Mouse (Mus musculus): ENCODE measurements around the gene 4933430I17Rik. TPM values are rescaled to one million over a fixed set of nuclear protein-coding genes. Genes with fewer than 3 reads are reported as not detected.
"Not testable (repeated sequence)": the region's sequence is repeated elsewhere in the genome, so short reads cannot be mapped to it uniquely, and the experiment has no call there.

4933430I17Rik gene
- polyA plus RNA-seq, 1 experiment from 2014 or later, result 0.20 TPM

DNA sequence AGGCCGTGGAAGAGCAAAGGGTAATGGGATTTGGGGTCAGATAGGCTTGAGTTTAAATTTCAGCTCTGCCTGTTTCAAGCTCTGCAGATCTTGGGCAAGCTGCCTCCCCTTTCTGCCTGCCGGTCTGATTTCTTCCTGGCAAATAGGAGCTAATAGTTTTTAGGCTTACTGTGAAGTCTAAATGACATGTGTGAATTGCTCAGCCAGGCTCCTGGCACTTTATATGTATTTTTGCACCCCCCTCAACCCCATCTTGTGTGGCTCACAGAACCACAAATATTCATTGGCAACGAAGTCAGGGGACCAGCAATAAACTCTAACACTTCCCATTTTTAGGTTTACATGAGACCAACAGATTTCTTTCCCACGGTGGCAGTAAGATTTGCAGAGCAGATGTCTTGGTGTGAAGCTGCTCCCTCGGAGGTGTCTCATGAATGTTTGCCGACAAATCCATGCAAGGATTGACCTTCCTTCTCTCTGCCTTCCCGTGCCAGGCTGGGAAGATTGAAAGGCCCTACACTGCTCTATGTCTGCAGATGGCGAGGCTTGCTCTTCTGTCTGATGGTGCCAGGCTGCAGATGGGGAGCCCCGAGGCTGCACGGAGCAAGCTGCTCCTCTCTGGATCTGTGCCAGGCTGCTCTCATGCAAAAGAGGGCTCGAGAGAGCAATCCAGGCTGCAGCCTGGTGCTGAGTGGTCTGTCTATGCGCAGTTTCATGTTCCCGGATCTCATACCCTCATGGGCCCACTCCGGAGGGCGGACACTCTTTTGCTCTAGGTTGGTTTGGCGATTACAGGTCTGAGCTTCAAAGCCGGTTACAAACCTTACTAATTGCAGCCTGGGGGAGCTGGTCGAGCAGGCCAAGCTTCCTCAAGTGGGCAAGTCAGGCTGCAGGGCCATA, 57.4 kb downstream of the 4933430I17Rik start:
- Histone ChIP-seq H3K27ac (no peak overlapping the region), H3K9ac (0 out of 2 replicates have a peak overlapping the region, but pooled peaks have one; percentile 52), H3K4me3 (peak overlapping the region; percentile 53), H3K27me3 (peaks cover 79% of the 10 kb centered on the region), H3K36me3 (no peaks in the 10 kb centered on the region), H3K4me1 (replicated peaks) (peaks cover 14% of the 10 kb centered on the region), H3K9me3 (replicated peaks) (no peaks in the 10 kb centered on the region), H3K4me2 (peak overlapping the region; percentile 90)
- peak; percentile 41 for ATAC-seq (replicated peaks; ENCODE audit: insufficient number of reproducible peaks, insufficient read depth, low FRiP score, low read depth)
- 27% methylated on average over 18 of the region's 18 CpGs for WGBS

DNA sequence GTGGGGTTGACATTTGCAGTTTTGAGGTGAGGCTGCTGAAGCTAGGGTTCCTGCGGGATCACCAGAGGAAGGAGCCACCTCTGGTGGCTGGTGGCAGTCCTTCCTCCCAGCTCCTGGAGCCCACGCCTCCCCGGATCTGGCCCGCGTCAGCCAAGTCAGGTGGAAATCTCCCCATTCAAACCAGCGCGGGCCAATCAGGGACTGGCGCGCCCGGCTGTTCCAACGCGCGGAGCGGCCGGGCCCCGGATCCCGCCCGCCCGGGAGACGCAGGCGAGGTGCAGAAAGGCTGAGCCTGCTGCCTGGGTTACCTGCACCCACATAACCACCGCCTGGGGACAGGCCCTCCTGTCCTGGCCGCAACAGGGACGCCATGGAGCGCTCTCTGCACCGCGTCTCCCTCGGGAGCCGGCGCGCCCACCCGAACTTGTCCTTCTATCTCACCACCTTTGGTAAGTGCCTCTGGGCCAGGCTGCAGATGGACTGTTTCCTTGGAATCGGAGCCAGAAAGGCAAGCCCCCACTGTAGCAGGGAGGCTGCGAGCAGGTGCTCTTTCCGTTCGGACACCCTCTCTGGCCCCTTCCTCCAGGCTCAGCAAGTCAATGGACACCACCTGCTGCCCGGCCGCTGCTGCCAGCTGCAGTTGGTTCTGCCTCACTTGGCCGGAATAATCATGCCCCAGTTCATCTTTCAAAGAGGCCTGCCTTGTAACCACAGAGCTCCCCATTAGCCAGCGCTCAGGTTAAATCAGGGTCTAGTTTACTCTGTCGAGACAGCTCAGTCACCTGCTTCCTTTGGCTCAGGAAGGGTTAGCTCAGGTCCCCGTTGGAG, 58.3 kb downstream of the 4933430I17Rik start:
- H3K4me2 ChIP-seq, result peak overlapping the region; percentile 90
- 4% methylated on average over 42 of the region's 42 CpGs for WGBS
- H3K9me3 ChIP-seq (replicated peaks), result no peaks in the 10 kb centered on the region
- H3K27ac ChIP-seq, result no peak overlapping the region
- peak; percentile 59 for ATAC-seq (replicated peaks; ENCODE audit: insufficient number of reproducible peaks, insufficient read depth, low FRiP score, low read depth)
- H3K9ac ChIP-seq, result peak overlapping the region; percentile 52
- H3K4me3 ChIP-seq, result peak overlapping the region; percentile 53
- peaks cover 87% of the 10 kb centered on the region for H3K27me3 ChIP-seq
- peaks cover 14% of the 10 kb centered on the region for H3K4me1 ChIP-seq (replicated peaks)
- H3K36me3 ChIP-seq, result no peaks in the 10 kb centered on the region

DNA sequence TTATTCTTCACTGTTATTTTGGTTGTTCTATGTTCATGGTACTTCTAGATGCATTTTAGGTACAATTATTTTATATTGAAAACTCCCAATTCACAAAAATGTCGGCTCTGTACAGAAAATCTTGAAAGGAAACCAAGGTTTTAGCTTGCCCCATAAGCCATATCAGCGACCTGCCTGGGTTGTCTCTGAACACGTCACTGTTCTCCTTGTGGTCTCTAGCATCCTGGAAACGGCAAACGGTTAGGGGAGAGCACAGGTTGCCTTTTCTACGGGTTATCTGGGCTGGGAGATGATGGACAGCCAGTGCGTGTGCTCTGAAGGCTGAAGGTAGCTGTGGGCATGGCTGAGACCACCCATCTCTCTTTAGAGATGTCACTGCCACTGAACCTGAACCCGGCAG, 61.9 kb downstream of the 4933430I17Rik start:
- Histone ChIP-seq H3K4me1 (replicated peaks) (peaks cover 24% of the 10 kb centered on the region), H3K4me3 (no peak overlapping the region), H3K9me3 (replicated peaks) (no peaks in the 10 kb centered on the region), H3K36me3 (no peaks in the 10 kb centered on the region), H3K4me2 (no peak overlapping the region), H3K27me3 (peaks cover 71% of the 10 kb centered on the region), H3K27ac (no peak overlapping the region), H3K9ac (no peak overlapping the region)
- no peak for ATAC-seq (replicated peaks; ENCODE audit: insufficient number of reproducible peaks, insufficient read depth, low FRiP score, low read depth)
- 68% methylated on average over 8 of the region's 8 CpGs for WGBS

DNA sequence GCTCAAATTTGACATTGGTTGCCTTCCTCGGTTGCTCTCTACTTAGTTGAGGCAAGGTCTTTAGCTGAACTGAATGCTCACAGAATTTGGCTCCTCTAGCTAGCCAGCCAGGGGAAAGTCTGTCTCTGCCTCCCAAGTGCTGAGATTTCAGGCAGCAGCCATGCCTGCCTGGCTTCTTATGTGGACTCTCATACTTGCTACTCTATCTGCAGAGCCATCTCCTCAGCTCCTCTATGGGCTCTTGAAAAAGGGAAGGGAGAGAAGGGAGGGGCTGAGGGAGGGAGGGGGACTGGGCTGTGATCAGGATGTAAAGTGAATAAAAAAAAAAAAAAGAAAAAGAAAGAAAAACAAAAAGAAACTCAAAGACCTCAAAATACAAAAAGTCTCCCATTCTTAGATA, 65.7 kb downstream of the 4933430I17Rik start:
- H3K4me1 ChIP-seq (replicated peaks), result peaks cover 11% of the 10 kb centered on the region
- H3K9me3 ChIP-seq (replicated peaks), result no peaks in the 10 kb centered on the region
- H3K27ac ChIP-seq, result peak overlapping the region; percentile 76
- H3K27me3 ChIP-seq, result peaks cover 58% of the 10 kb centered on the region
- H3K36me3 ChIP-seq, result no peaks in the 10 kb centered on the region
- H3K4me2 ChIP-seq, result no peak overlapping the region
- H3K4me3 ChIP-seq, result no peak overlapping the region
- 71% methylated on average over 1 of the region's 1 CpGs for WGBS
- H3K9ac ChIP-seq, result no peak overlapping the region
- ATAC-seq (replicated peaks; ENCODE audit: insufficient number of reproducible peaks, insufficient read depth, low FRiP score, low read depth), result no peak

DNA sequence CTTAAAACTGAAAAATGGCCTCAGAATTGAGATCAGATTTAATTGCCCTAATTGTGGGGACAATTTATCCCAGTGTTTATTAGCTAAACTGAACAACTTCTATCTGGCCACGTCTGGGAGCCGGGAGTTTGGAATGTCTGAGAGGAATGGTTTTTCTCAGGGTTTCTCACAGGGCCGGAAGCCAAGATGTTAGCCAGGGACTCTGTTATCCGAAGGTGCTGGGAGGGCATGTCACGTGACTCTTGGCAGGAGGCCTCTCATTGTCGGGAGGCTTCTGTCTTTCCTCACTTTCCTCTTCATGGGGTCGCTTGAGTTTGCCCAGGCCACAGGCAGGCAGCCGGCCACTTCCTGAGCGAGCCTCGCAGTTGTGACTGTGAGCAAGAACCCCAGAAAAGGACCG, 66.2 kb downstream of the 4933430I17Rik start:
- H3K27me3 ChIP-seq, result peaks cover 57% of the 10 kb centered on the region
- ATAC-seq (replicated peaks; ENCODE audit: insufficient number of reproducible peaks, insufficient read depth, low FRiP score, low read depth), result peak; percentile 81
- no peak overlapping the region for H3K9ac ChIP-seq
- no peak overlapping the region for H3K4me3 ChIP-seq
- WGBS, result 5% methylated on average over 11 of the region's 11 CpGs
- no peaks in the 10 kb centered on the region for H3K9me3 ChIP-seq (replicated peaks)
- peak overlapping the region; percentile 76 for H3K27ac ChIP-seq
- peaks cover 11% of the 10 kb centered on the region for H3K4me1 ChIP-seq (replicated peaks)
- peak overlapping the region; percentile 30 for H3K4me2 ChIP-seq
- no peaks in the 10 kb centered on the region for H3K36me3 ChIP-seq

DNA sequence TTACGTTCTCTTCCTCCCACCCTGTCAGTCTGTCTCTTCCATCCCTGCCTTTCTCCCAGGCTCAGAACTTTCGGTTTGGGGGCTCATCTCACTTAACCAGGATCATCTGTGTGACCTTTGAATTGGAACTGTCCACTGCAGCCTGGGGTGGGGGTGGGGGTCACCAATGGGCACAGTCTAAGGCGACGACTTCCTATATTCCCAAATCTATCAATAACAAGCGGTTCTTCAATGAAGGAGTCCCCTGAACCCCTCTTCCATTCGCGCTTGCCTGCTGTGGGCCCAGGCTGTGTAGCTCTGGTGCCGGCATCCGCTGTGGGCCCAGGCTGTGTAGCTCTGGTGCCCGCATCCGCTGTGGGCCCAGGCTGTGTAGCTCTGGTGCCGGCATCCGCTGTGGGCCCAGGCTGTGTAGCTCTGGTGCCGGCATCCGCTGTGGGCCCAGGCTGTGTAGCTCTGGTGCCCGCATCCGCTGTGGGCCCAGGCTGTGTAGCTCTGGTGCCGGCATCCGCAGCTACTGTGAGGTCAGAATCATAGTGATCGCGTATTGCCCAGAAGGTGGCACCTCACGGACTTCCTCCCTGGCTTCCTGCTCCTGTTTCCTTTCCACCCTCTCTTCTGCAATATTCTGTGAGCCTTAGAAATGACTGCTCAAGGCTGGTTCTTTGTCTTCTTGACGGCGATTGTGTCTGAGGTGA, 68.5 kb downstream of the 4933430I17Rik start:
- H3K27ac ChIP-seq; H3K4me3 ChIP-seq; H3K9me3 ChIP-seq (replicated peaks); H3K4me2 ChIP-seq; H3K9ac ChIP-seq; ATAC-seq (replicated peaks; ENCODE audit: insufficient number of reproducible peaks, insufficient read depth, low FRiP score, low read depth); H3K36me3 ChIP-seq: not testable (repeated sequence)
- Histone ChIP-seq H3K4me1 (replicated peaks) (peaks cover 15% of the 10 kb centered on the region), H3K27me3 (peaks cover 51% of the 10 kb centered on the region)
- WGBS, result 90% methylated on average over 24 of the region's 24 CpGs

DNA sequence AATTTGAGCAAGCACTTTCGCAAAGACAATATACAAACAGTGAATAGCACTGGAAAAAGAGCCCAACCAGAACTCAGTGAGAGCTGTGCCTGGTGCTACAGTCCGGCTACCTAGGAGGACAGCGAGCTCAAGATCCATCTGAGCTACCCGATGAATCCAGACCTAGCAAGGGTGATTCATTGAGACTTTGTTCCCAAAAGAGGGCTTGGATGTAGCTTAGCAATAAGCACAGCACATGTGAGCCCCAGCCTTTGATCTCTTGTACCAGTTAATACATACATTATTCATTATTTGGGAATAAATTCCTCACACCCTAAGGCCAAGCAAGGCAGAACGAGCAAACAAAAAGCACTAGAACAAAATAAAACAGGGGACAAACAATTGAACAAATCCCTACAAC, 69.3 kb downstream of the 4933430I17Rik start:
- H3K4me2 ChIP-seq, result no peak overlapping the region
- H3K27ac ChIP-seq, result no peak overlapping the region
- no peak overlapping the region for H3K9ac ChIP-seq
- H3K27me3 ChIP-seq, result peaks cover 53% of the 10 kb centered on the region
- H3K36me3 ChIP-seq, result no peaks in the 10 kb centered on the region
- H3K4me3 ChIP-seq, result no peak overlapping the region
- 87% methylated on average over 5 of the region's 5 CpGs for WGBS
- no peak for ATAC-seq (replicated peaks; ENCODE audit: insufficient number of reproducible peaks, insufficient read depth, low FRiP score, low read depth)
- peaks cover 15% of the 10 kb centered on the region for H3K4me1 ChIP-seq (replicated peaks)
- H3K9me3 ChIP-seq (replicated peaks), result no peaks in the 10 kb centered on the region

DNA sequence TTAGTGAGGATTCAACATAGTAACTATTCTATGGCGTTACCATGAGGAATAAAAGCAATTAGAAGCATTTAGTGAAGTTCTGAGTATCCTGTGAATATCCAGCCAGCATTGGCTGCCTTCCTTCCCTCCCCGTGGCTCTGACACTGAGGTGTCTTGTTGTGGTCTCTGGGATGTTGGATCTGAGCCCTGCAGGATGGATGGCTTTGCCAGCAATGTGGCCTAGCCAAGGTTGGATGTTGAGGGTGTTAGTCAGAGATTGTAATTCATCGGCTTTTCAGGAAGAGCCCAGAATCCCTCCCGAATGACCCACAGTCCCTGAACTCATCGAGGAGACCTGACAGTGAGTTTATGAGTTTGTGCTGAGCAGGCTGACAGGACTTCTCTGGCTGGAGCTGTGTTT, 70.9 kb downstream of the 4933430I17Rik start:
- no peak overlapping the region for H3K4me2 ChIP-seq
- no peaks in the 10 kb centered on the region; the same call in 1 of the 2 replicates for H3K9me3 ChIP-seq (replicated peaks)
- no peaks in the 10 kb centered on the region for H3K36me3 ChIP-seq
- WGBS, result 45% methylated on average over 5 of the region's 5 CpGs
- peaks cover 11% of the 10 kb centered on the region for H3K4me1 ChIP-seq (replicated peaks)
- no peak for ATAC-seq (replicated peaks; ENCODE audit: insufficient number of reproducible peaks, insufficient read depth, low FRiP score, low read depth)
- H3K27me3 ChIP-seq, result peaks cover 54% of the 10 kb centered on the region
- no peak overlapping the region for H3K4me3 ChIP-seq
- H3K9ac ChIP-seq, result no peak overlapping the region
- H3K27ac ChIP-seq, result 0 out of 2 replicates have a peak overlapping the region, but pooled peaks have one; percentile 2

Other genes starting within 250 kb of the 4933430I17Rik start
- gene Fkbp15, start 164.8 kb upstream of the 4933430I17Rik start, polyA plus RNA-seq (2015; fragmentation: Nextera tagmentation; extraction: Ambion mirVana), result 15.2 and 19.6 TPM in 2 replicates
- 34.9 and 41.0 TPM in 2 replicates for gene Slc31a1, start 164.6 kb upstream of the 4933430I17Rik start, polyA plus RNA-seq (2015; fragmentation: Nextera tagmentation; extraction: Ambion mirVana)
- 79.3 and 82.0 TPM in 2 replicates for gene Cdc26, start 116.7 kb upstream of the 4933430I17Rik start, polyA plus RNA-seq (2015; fragmentation: Nextera tagmentation; extraction: Ambion mirVana)
- 11.5 and 13.4 TPM in 2 replicates for gene Prpf4, start 116.6 kb upstream of the 4933430I17Rik start, polyA plus RNA-seq (2015; fragmentation: Nextera tagmentation; extraction: Ambion mirVana)
- gene Rnf183, start 90.1 kb upstream of the 4933430I17Rik start, polyA plus RNA-seq (2015; fragmentation: Nextera tagmentation; extraction: Ambion mirVana), result not detected in 2 replicates
- gene Wdr31, start 54.5 kb upstream of the 4933430I17Rik start, polyA plus RNA-seq (2015; fragmentation: Nextera tagmentation; extraction: Ambion mirVana), result 2.5 and 3.2 TPM in 2 replicates
- 1.4 and 4.4 TPM in 2 replicates for gene Bspry, start 45.3 kb upstream of the 4933430I17Rik start, polyA plus RNA-seq (2015; fragmentation: Nextera tagmentation; extraction: Ambion mirVana)
- gene Hdhd3, start 21.9 kb upstream of the 4933430I17Rik start, polyA plus RNA-seq (2015; fragmentation: Nextera tagmentation; extraction: Ambion mirVana), result 7.6 and 10.8 TPM in 2 replicates
- gene Alad, start 5.5 kb upstream of the 4933430I17Rik start, polyA plus RNA-seq (2015; fragmentation: Nextera tagmentation; extraction: Ambion mirVana), result 56.0 and 65.4 TPM in 2 replicates
- 43.1 and 53.9 TPM in 2 replicates for gene Pole3, start 301 bp upstream of the 4933430I17Rik start, polyA plus RNA-seq (2015; fragmentation: Nextera tagmentation; extraction: Ambion mirVana)
- 56.9 and 72.2 TPM in 2 replicates for gene Rgs3, start 34.5 kb downstream of the 4933430I17Rik start, polyA plus RNA-seq (2015; fragmentation: Nextera tagmentation; extraction: Ambion mirVana)